Mouse (Mus musculus): ENCODE data around the gene Mea1. TPM values are rescaled to one million over a fixed set of nuclear protein-coding genes. Genes with fewer than 3 reads are reported as not detected.

Mea1 gene
- polyA plus RNA-seq, 1 experiment from 2014 or later = 180 TPM

DNA sequence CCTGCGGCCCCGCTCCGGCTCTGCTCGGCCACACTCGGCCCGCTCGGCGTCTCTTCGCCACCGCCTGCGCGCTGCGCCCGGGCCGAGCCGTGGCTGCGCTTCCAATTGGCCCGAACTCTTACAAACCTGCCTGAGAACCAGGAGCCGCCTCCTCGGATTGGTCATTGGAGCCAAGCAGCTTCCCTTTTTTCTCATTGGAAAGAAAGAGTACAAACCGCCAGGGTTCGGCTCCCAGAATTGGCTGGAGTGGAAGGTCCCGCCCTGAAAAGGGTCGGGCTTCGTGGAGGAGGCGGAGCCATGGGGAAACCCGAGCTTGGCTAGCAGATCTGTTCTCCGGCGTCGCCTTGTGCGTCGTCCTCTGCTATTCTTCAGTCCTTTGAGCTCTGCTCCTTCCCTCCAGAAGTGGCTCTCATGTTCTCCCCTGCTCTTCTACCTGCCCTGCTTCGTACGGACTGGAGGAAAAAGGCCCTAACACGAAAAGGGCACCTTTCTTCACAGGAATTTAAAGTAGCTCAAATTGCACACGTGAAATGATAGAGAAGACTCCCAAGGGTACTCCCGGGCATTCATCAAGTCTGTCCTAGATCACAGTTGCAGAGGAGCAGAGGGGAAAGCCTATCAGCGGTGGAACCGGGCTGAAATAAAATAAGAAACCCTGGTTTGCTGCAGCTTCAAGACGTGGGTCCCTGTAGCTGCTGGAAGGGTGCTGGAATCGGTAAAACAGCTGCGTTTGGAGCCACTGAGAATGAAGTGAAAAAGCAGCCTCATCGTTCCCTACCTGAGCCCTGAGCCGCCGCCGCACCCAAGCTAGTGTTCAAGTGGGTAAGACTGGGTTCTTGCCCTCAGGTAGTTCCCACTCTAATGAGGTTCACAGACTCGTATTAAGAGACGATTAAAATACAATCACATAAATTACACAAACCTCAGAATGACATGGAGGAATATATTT is 26.6 kb downstream of the Mea1 start, which contains the start of gene Ppp2r5d:
Gene Ppp2r5d, minus strand, starts transcription at position 225 of the 949 bp plus-strand sequence.
- DNase-seq (ENCODE audit: low spot score) (peak; percentile 97), ATAC-seq (ENCODE audit: insufficient read depth, low FRiP score, low TSS enrichment) (peak; percentile 93)
- no peaks in the 10 kb centered on the region for H3K36me3 ChIP-seq (ENCODE audit: control insufficient read depth, insufficient read depth, low read length)
- no peaks in the 10 kb centered on the region for H3K27me3 ChIP-seq (ENCODE audit: control insufficient read depth, insufficient read depth, low read length)
- WGBS = 1% methylated on average over 48 of the region's 48 CpGs
- H3K9me3 ChIP-seq (ENCODE audit: control insufficient read depth, low read length) = no peaks in the 10 kb centered on the region
- H3K27ac ChIP-seq (ENCODE audit: low read depth, low read length) = peak within 1 kb of the TSS; percentile 69
- H3K4me2 ChIP-seq (ENCODE audit: low read depth) = peak within 1 kb of the TSS; percentile 76
- peak within 1 kb of the TSS; percentile 73 for H3K9ac ChIP-seq (ENCODE audit: low read length)
- peak within 1 kb of the TSS; percentile 76 for H3K4me3 ChIP-seq (ENCODE audit: low read depth, low read length)
- H3K4me1 ChIP-seq (ENCODE audit: control insufficient read depth, insufficient read depth, low read length) = peaks cover 17% of the 10 kb centered on the region

DNA sequence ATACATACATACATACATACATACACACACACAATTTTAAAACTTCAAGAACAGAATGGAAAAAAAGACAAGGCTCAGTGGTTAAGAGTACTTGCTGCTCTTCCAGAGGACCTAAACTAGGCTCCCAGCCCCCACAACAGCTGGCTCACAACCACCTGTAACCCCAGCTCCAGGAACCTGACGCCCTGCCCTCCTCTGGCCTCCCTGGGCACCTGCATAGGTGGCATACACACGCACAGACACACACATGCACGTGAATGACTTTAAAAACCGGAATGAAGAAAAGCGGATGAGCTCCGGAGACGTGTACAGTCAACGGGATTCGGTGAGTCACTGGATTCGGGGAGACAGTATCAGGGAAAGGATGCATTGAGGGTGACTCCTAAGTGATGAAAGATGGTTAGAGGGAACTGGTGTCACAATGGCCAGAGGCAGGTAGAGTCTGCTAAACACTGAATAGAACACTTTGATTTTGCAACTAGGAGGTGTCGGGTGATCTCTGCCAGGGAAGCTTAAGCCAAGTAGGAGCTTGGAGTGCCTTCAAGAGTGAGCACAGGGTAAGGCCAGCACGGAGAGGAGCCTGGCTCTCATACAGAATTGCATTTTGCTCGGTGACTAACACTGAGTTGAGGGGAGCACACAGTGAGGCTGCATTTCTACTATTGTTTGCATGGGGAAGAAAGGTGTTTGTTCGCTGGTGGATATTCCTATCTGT is 27.9 kb downstream of the Mea1 start:
- Histone ChIP-seq H3K4me3 (ENCODE audit: low read depth, low read length) (no peak overlapping the region), H3K4me1 (ENCODE audit: control insufficient read depth, insufficient read depth, low read length) (peaks cover 17% of the 10 kb centered on the region), H3K4me2 (ENCODE audit: low read depth) (no peak overlapping the region), H3K27ac (ENCODE audit: low read depth, low read length) (no peak overlapping the region), H3K36me3 (ENCODE audit: control insufficient read depth, insufficient read depth, low read length) (no peaks in the 10 kb centered on the region), H3K27me3 (ENCODE audit: control insufficient read depth, insufficient read depth, low read length) (no peaks in the 10 kb centered on the region), H3K9ac (ENCODE audit: low read length) (no peak overlapping the region), H3K9me3 (ENCODE audit: control insufficient read depth, low read length) (no peaks in the 10 kb centered on the region)
- DNase-seq (ENCODE audit: low spot score) = no peak
- no peak for ATAC-seq (ENCODE audit: insufficient read depth, low FRiP score, low TSS enrichment)
- WGBS = 92% methylated on average over 14 of the region's 14 CpGs

DNA sequence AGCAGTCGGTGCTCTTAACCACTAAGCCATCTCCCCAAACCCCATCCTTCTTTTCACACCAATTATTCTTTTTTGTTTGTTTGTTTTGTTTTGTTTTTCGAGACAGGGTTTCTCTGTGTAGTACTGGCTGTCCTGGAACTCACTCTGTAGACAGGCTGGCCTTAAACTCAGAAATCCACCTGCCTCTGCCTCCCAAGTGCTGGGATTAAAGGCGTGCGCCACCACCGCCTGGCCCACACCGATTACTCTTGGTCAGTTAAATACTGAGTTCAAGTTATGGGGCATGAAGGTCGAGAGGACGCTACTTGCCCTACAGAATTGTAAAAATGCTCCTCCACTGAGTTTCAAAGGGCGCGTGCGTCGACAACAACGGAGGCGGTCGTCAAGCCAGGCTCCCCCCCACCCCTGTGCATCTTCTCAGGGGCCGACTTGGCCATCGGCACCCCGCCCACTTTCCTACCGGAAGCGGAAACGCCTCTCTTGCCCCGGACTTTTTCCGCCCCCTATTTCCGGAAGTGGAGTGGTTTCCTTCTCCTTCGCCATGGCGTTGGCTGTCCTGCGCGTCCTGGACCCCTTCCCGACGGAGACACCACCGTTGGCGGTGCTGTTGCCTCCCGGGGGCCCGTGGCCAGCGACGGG is 32.5 kb downstream of the Mea1 start, which contains the start of gene Pex6:
Gene Pex6, plus strand, starts transcription at position 505 of the 639 bp plus-strand sequence.
- WGBS = 8% methylated on average over 36 of the region's 36 CpGs

DNA sequence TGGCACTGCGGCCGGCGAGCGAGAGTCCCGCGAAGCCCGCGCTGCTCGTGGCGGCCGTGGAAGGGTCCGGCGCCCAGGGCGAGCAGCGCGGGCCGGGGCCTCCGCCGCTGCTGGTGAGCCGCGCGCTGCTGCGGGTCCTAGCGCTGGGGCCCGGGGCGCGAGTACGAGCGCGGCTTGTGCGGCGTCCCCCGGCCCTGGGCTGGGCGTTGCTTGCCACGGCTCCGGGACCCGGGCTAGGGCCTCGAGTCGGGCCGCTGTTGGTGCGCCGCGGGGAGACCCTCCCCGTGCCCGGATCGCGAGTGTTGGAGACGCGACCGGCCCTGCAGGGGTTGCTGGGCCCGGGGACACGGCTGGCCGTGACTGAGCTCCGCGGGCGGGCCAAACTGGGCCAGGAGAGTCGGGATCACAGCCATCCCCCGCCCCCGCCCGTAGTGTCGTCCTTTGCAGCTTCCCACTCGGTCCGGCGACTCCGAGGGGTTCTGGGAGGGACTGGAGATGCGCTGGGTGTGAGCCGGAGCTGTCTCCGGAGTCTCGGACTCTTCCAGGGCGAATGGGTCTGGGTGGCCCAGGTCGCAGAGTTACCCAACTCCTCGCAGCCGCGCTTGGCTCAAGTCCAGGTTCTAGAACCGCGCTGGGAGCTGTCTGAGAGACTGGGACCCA is 33.1 kb downstream of the Mea1 start:
- Histone ChIP-seq H3K9me3 (ENCODE audit: control insufficient read depth, low read length) (no peaks in the 10 kb centered on the region), H3K27ac (ENCODE audit: low read depth, low read length) (0 out of 2 replicates have a peak overlapping the region, but pooled peaks have one; percentile 62), H3K4me1 (ENCODE audit: control insufficient read depth, insufficient read depth, low read length) (peaks cover 9% of the 10 kb centered on the region), H3K36me3 (ENCODE audit: control insufficient read depth, insufficient read depth, low read length) (peaks cover 4% of the 10 kb centered on the region; the same call in 1 of the 2 replicates), H3K4me3 (ENCODE audit: low read depth, low read length) (peak overlapping the region; percentile 98), H3K27me3 (ENCODE audit: control insufficient read depth, insufficient read depth, low read length) (no peaks in the 10 kb centered on the region), H3K4me2 (ENCODE audit: low read depth) (peak overlapping the region; percentile 99), H3K9ac (ENCODE audit: low read length) (peak overlapping the region; percentile 90)
- DNase-seq (ENCODE audit: low spot score) (no peak), ATAC-seq (ENCODE audit: insufficient read depth, low FRiP score, low TSS enrichment) (peak; percentile 59)
- under 1% methylated on average over 68 of the region's 76 CpGs for WGBS

More for the DNA sequence above, 32.5 kb downstream of the Mea1 start, which contains the start of gene Pex6:
- H3K9ac ChIP-seq (ENCODE audit: low read length) = peak within 1 kb of the TSS; percentile 90
- peaks cover 4% of the 10 kb centered on the region; the same call in 1 of the 2 replicates for H3K36me3 ChIP-seq (ENCODE audit: control insufficient read depth, insufficient read depth, low read length)
- H3K27ac ChIP-seq (ENCODE audit: low read depth, low read length) = 0 out of 2 replicates have a peak within 1 kb of the TSS, but pooled peaks have one; percentile 62
- peak within 1 kb of the TSS; percentile 98 for H3K4me3 ChIP-seq (ENCODE audit: low read depth, low read length)
- no peaks in the 10 kb centered on the region for H3K9me3 ChIP-seq (ENCODE audit: control insufficient read depth, low read length)
- H3K4me2 ChIP-seq (ENCODE audit: low read depth) = peak within 1 kb of the TSS; percentile 99
- peak; percentile 87 for ATAC-seq (ENCODE audit: insufficient read depth, low FRiP score, low TSS enrichment)
- H3K27me3 ChIP-seq (ENCODE audit: control insufficient read depth, insufficient read depth, low read length) = no peaks in the 10 kb centered on the region
- peaks cover 9% of the 10 kb centered on the region for H3K4me1 ChIP-seq (ENCODE audit: control insufficient read depth, insufficient read depth, low read length)
- peak; percentile 93 for DNase-seq (ENCODE audit: low spot score)

DNA sequence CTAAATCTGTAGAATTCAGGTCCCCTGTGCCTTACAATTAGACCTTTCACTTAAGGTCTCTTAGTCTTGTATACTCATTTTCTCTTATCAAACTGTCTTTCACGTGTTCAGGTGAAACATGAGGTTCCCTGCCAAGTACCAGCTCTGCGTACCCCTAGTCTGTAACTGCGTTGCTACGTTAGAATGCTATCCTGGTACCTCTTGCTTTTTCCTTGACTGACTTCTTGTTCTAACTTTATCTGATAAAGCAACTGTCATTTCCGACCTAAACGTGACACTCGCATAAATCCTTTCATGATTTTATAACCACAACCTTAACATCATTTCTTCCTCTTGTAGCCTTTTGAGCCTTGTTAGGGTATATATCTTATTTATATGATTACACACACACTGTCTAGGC is 33.8 kb downstream of the Mea1 start:
- Histone ChIP-seq H3K27me3 (ENCODE audit: control insufficient read depth, insufficient read depth, low read length) (no peaks in the 10 kb centered on the region), H3K4me2 (ENCODE audit: low read depth) (peak overlapping the region; percentile 99), H3K9me3 (ENCODE audit: control insufficient read depth, low read length) (no peaks in the 10 kb centered on the region), H3K36me3 (ENCODE audit: control insufficient read depth, insufficient read depth, low read length) (peaks cover 4% of the 10 kb centered on the region; the same call in 1 of the 2 replicates), H3K9ac (ENCODE audit: low read length) (peak overlapping the region; percentile 90), H3K4me1 (ENCODE audit: control insufficient read depth, insufficient read depth, low read length) (peaks cover 9% of the 10 kb centered on the region), H3K27ac (ENCODE audit: low read depth, low read length) (no peak overlapping the region), H3K4me3 (ENCODE audit: low read depth, low read length) (peak overlapping the region; percentile 98)
- WGBS = 83% methylated on average over 7 of the region's 7 CpGs
- DNase-seq (ENCODE audit: low spot score) (no peak), ATAC-seq (ENCODE audit: insufficient read depth, low FRiP score, low TSS enrichment) (no peak)

DNA sequence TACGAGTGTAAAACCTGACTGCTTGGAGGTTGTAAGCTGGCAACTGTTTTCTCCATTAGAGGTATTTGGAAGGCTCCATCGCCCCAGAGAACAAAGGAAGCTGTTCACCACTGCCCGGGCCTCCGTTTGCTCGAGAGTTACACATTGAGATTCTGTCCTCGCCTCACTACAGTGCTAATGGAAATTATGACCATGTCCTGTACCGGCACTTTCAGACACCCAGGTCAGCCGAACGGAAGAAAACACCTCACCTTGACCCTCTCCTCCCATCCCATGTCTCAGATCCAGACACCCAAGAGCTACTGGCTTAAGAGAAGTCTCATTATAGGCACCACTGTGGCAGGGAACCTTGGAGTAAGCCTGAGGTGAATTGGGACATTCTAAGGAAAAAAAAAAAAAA is 35.3 kb downstream of the Mea1 start:
- no peaks in the 10 kb centered on the region for H3K9me3 ChIP-seq (ENCODE audit: control insufficient read depth, low read length)
- H3K9ac ChIP-seq (ENCODE audit: low read length) = no peak overlapping the region
- no peak overlapping the region for H3K27ac ChIP-seq (ENCODE audit: low read depth, low read length)
- H3K27me3 ChIP-seq (ENCODE audit: control insufficient read depth, insufficient read depth, low read length) = no peaks in the 10 kb centered on the region
- no peak overlapping the region for H3K4me3 ChIP-seq (ENCODE audit: low read depth, low read length)
- H3K4me2 ChIP-seq (ENCODE audit: low read depth) = no peak overlapping the region
- no peak for ATAC-seq (ENCODE audit: insufficient read depth, low FRiP score, low TSS enrichment)
- WGBS = 86% methylated on average over 9 of the region's 9 CpGs
- peaks cover 4% of the 10 kb centered on the region; the same call in 1 of the 2 replicates for H3K36me3 ChIP-seq (ENCODE audit: control insufficient read depth, insufficient read depth, low read length)
- DNase-seq (ENCODE audit: low spot score) = no peak
- H3K4me1 ChIP-seq (ENCODE audit: control insufficient read depth, insufficient read depth, low read length) = peaks cover 9% of the 10 kb centered on the region

DNA sequence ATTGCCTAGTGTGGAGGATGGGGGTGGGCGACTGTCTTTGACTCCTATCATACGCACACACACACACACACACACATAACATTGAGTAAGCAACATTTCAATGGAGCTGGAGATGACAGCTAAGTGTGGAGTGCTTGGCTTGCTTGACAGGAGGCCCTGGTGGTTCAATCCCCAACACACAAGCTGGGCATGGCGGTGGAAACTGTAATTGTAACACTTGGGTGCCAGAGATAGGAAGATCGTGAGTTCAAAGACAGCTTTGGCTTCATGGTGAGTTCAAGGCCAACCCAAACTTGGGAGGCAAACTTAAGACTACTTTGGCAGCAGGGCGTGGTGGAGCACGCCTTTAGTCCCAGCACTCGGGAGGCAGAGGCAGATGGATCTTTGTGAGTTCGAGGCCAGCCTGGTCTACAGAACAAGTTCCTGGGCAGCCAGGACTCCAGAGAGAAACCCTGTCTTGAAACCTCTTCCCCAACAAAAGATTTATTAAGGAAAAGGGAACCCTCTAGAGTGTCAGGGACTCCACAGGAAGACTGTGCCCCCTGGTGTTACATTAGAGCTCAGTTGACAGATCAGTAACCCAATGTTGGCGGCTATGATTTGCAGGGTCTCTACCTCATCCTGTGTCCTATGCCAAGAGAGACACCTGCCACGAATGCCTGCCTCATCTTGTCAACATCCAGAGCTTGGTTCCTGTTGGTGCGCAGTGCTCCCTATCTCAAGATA is 36.3 kb downstream of the Mea1 start:
- H3K27ac ChIP-seq (ENCODE audit: low read depth, low read length) = no peak overlapping the region
- no peaks in the 10 kb centered on the region for H3K27me3 ChIP-seq (ENCODE audit: control insufficient read depth, insufficient read depth, low read length)
- 94% methylated on average over 11 of the region's 11 CpGs for WGBS
- ATAC-seq (ENCODE audit: insufficient read depth, low FRiP score, low TSS enrichment) = no peak
- H3K36me3 ChIP-seq (ENCODE audit: control insufficient read depth, insufficient read depth, low read length) = peaks cover 4% of the 10 kb centered on the region; the same call in 1 of the 2 replicates
- H3K4me1 ChIP-seq (ENCODE audit: control insufficient read depth, insufficient read depth, low read length) = peaks cover 9% of the 10 kb centered on the region
- no peak overlapping the region for H3K4me2 ChIP-seq (ENCODE audit: low read depth)
- H3K4me3 ChIP-seq (ENCODE audit: low read depth, low read length) = no peak overlapping the region
- no peak for DNase-seq (ENCODE audit: low spot score)
- H3K9ac ChIP-seq (ENCODE audit: low read length) = no peak overlapping the region
- H3K9me3 ChIP-seq (ENCODE audit: control insufficient read depth, low read length) = no peaks in the 10 kb centered on the region
